Mouse (Mus musculus) adrenal gland, adult 2 months (tissue): ENCODE data around the gene Als2cr12. TPM values are rescaled to one million over a fixed set of nuclear protein-coding genes. Genes with fewer than 3 reads are reported as not detected.
"Not testable (repeated sequence)": the region's sequence is repeated elsewhere in the genome, so short reads cannot be mapped to it uniquely, and the experiment has no call there.

Experiments used
- DNase-seq: peaks from one replicate; pipeline ENCODE4 v3.0.0; 2021
- polyA plus RNA-seq: library from polyadenylated mRNA; depleted of rRNA; stranded (reverse); fragments of >200 nt; gene quantifications from 2 replicates; pipeline ENCODE4 v1.2.3, GENCODE M21; 2012
- total RNA-seq, 2 experiments: library from RNA; stranded (reverse); gene quantifications; 2 replicates each; pipeline ENCODE4 v1.2.3; 2021

The Als2cr12 gene
- total and polyA plus RNA-seq, 3 experiments: 1.1 to 3.4 TPM; not detected in 1

- DNase-seq: no peak
Observed at GRCm38 (mm10) chr1:58719356-58719945, 23.7 kb upstream of the Als2cr12 start.

GRCm38 (mm10) chr1:58717589-58718270 is 21.9 kb upstream of the Als2cr12 start:
- no peak for DNase-seq

- peak; percentile 51 for DNase-seq
Observed at GRCm38 (mm10) chr1:58716883-58717220, 21.1 kb upstream of the Als2cr12 start.

- DNase-seq: no peak
Observed at GRCm38 (mm10) chr1:58716162-58716882, 20.5 kb upstream of the Als2cr12 start.

- no peak for DNase-seq
Observed at GRCm38 (mm10) chr1:58715536-58715935, 19.7 kb upstream of the Als2cr12 start.

- no peak for DNase-seq
Observed at GRCm38 (mm10) chr1:58714361-58714760, 18.6 kb upstream of the Als2cr12 start.

GRCm38 (mm10) chr1:58713893-58714231 is 18.1 kb upstream of the Als2cr12 start:
- peak; percentile 90 for DNase-seq

- peak; percentile 79 for DNase-seq
Observed at GRCm38 (mm10) chr1:58713081-58713892, 17.5 kb upstream of the Als2cr12 start.

- peak; percentile 72 for DNase-seq
Observed at GRCm38 (mm10) chr1:58712076-58713061, 16.6 kb upstream of the Als2cr12 start.

GRCm38 (mm10) chr1:58711365-58712016 is 15.7 kb upstream of the Als2cr12 start, which contains the start of gene Cflar:
Cflar (plus strand) TSS chr1:58711508.
- peak; percentile 86 for DNase-seq

GRCm38 (mm10) chr1:58710711-58711364 is 15.0 kb upstream of the Als2cr12 start:
- no peak for DNase-seq

GRCm38 (mm10) chr1:58710043-58710442 is 14.3 kb upstream of the Als2cr12 start:
- not testable (repeated sequence) for DNase-seq

- not testable (repeated sequence) for DNase-seq
Observed at GRCm38 (mm10) chr1:58700580-58701162, 4.9 kb upstream of the Als2cr12 start.

- DNase-seq: no peak
Observed at GRCm38 (mm10) chr1:58699988-58700387, 4.2 kb upstream of the Als2cr12 start.

- DNase-seq: no peak
Observed at GRCm38 (mm10) chr1:58698781-58699180, 3.0 kb upstream of the Als2cr12 start.

GRCm38 (mm10) chr1:58697607-58698006 is 1.8 kb upstream of the Als2cr12 start:
- not testable (repeated sequence) for DNase-seq

GRCm38 (mm10) chr1:58693696-58694095 is 2.1 kb downstream of the Als2cr12 start:
- no peak for DNase-seq

- DNase-seq: not testable (repeated sequence)
Observed at GRCm38 (mm10) chr1:58691718-58692117, 4.1 kb downstream of the Als2cr12 start.

GRCm38 (mm10) chr1:58690834-58691488 is 4.8 kb downstream of the Als2cr12 start:
- not testable (repeated sequence) for DNase-seq
